In the genomic region with DNA sequence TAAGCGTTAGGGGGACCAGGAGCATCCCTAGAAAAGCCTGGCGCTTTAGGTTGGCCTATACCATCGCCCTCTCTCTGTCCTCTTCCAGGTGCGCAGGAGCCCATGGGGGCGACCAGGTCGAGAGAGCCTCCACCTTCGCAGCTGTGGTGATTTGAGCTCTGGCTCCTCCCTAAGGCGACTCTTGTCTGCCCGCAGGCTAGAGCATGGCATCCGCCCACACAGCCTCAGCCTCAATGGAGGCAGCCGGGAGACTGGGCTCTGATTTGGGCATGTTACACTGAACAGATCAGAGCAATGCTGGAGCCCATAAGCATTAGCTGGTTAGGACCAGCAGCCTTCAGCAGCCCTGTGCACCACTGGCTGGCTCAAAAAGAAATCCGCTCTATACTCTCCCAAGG, we compare ENCODE assay signal across 16 mouse cellular contexts. TPM values are rescaled to one million over a fixed set of nuclear protein-coding genes. Genes with fewer than 3 reads are reported as not detected.
DNase-seq lines count a peak whose midpoint lies in the region; ATAC-seq lines count a peak whose summit lies in the region.
"Had no signal": no experiment of that assay in that cellular context is flagged by ENCODE, and none has a peak within 500 bp of the region (broad histone marks: within the 10 kb centered on the region; RNA-seq: fewer than 3 reads in every experiment).

No protein-coding gene starts in this region.

- no peaks in the 10 kb centered on the region for H3K9me3 ChIP-seq in heart, embryonic 16.5 days (replicated peaks; ENCODE audit: control insufficient read depth, low read length)
- H3K9me3 ChIP-seq: limb, embryonic 13.5 days; megakaryocyte, embryonic 14.5 days had no signal

- ATAC-seq in heart, embryonic 16.5 days (replicated peaks; ENCODE audit: extremely low read depth, insufficient read depth, low FRiP score), result 0 out of 2 replicates have a peak, but pooled peaks have one; percentile 9

- H3K4me3 ChIP-seq in heart, embryonic 16.5 days (ENCODE audit: low read length), result peak overlapping the region; percentile 14; the same call in 1 of the 2 replicates
- H3K4me3 ChIP-seq: limb, embryonic 13.5 days had no signal

- H3K36me3 ChIP-seq in heart, embryonic 16.5 days (ENCODE audit: control insufficient read depth, insufficient read depth), result no peaks in the 10 kb centered on the region

- peak overlapping the region; percentile 34; the same call in 1 of the 2 replicates for H3K27ac ChIP-seq in heart, embryonic 16.5 days (ENCODE audit: low read length)
- H3K27ac ChIP-seq: limb, embryonic 13.5 days had no signal

- H3K27me3 ChIP-seq in heart, embryonic 16.5 days (ENCODE audit: control insufficient read depth, insufficient read depth, low read length), result no peaks in the 10 kb centered on the region
- H3K27me3 ChIP-seq: limb, embryonic 13.5 days; megakaryocyte, embryonic 14.5 days had no signal

- no peak overlapping the region; the same call in 1 of the 2 replicates for H3K4me2 ChIP-seq in heart, embryonic 16.5 days (ENCODE audit: low read depth, low read length)
- H3K4me2 ChIP-seq: limb, embryonic 13.5 days had no signal

- no peak for DNase-seq in heart, postnatal 14 days
- peak; percentile 19 for DNase-seq in urinary bladder, adult 2 months (ENCODE audit: low spot score)
- no peak for DNase-seq in urinary bladder, postnatal 14 days (ENCODE audit: low spot score)
- DNase-seq in naive thymus-derived CD4-positive, alpha-beta T cell, adult 2 months (ENCODE audit: low read depth), result peak; percentile 68
- peak; percentile 75 for DNase-seq in thymus, postnatal 4 days
- DNase-seq in urinary bladder, postnatal 10 days (ENCODE audit: low spot score), result no peak
- DNase-seq in cerebellum, adult 9-11 months, result no peak
- DNase-seq: adrenal gland, postnatal 14 days; cerebellum, adult 11 months; kidney, postnatal 10 days; lung, adult 2 months; right cerebral cortex, postnatal 25 days had no signal

- no peak overlapping the region for H3K9ac ChIP-seq in heart, embryonic 16.5 days (ENCODE audit: low read length)
- H3K9ac ChIP-seq: limb, embryonic 13.5 days had no signal

- H3K4me1 ChIP-seq in heart, embryonic 16.5 days (ENCODE audit: control insufficient read depth, insufficient read depth, low read length), result peaks cover 9% of the 10 kb centered on the region

- whole genome bisulfite sequencing in heart, embryonic 16.5 days, result 60% methylated on average over 12 of the region's 12 CpGs

- intact Hi-C loops in heart, postnatal 14 days (cut with DNase I), result no loop called here

RNA-seq across cellular contexts. Expression of a gene that starts 5.5 kb away (rescaled TPM):
- 17.7 TPM in 2 replicates for polyA plus RNA-seq in heart, embryonic 16.5 days (2015; fragmentation: Nextera tagmentation; extraction: Ambion mirVana)
- 1 to 10 TPM; 7.1 to 7.6 TPM for total RNA-seq in heart, postnatal 14 days (2021)
- polyA plus RNA-seq in urinary bladder, adult 2 months (2012; rRNA removed), result 32.9 and 42.3 TPM in 2 replicates

RNA-seq across cellular contexts. Expression of a gene that starts 11.2 kb away (rescaled TPM):
- 89.5 and 93.9 TPM in 2 replicates for polyA plus RNA-seq in heart, embryonic 16.5 days (2015; fragmentation: Nextera tagmentation; extraction: Ambion mirVana)
- 10 to 100 TPM; 47.2 to 48.7 TPM for total RNA-seq in heart, postnatal 14 days (2021)
- polyA plus RNA-seq in urinary bladder, adult 2 months (2012; rRNA removed), result 69.8 and 72.3 TPM in 2 replicates

RNA-seq across cellular contexts. Expression of a gene that starts 14.3 kb away (rescaled TPM):
- 33.2 and 33.3 TPM in 2 replicates for polyA plus RNA-seq in heart, embryonic 16.5 days (2015; fragmentation: Nextera tagmentation; extraction: Ambion mirVana)
- total RNA-seq in heart, postnatal 14 days (2021), result 10 to 100 TPM; 22.1 to 23.9 TPM
- 58.7 and 60.8 TPM in 2 replicates for polyA plus RNA-seq in urinary bladder, adult 2 months (2012; rRNA removed)

RNA-seq across cellular contexts. Expression of a gene that starts 23.9 kb away (rescaled TPM):
- 15.9 and 17.9 TPM in 2 replicates for polyA plus RNA-seq in heart, embryonic 16.5 days (2015; fragmentation: Nextera tagmentation; extraction: Ambion mirVana)
- total RNA-seq in heart, postnatal 14 days (2021), result 10 to 100 TPM; 23.3 to 23.6 TPM
- 73.9 and 89.8 TPM in 2 replicates for polyA plus RNA-seq in urinary bladder, adult 2 months (2012; rRNA removed)

RNA-seq across cellular contexts. Expression of a gene that starts 26.5 kb away (rescaled TPM):
- 24.0 TPM in 2 replicates for polyA plus RNA-seq in heart, embryonic 16.5 days (2015; fragmentation: Nextera tagmentation; extraction: Ambion mirVana)
- total RNA-seq in heart, postnatal 14 days (2021), result 10 to 100 TPM; 12.7 to 17.1 TPM
- 59.3 and 69.8 TPM in 2 replicates for polyA plus RNA-seq in urinary bladder, adult 2 months (2012; rRNA removed)
- total RNA-seq: hematopoietic stem cell, adult 5-6 weeks had no signal

Comparison
In these comparisons a context has a peak if more than half of its experiments do, and no peak if none do; other contexts are left out.
1. DNase-seq: peak in urinary bladder, adult 2 months (single experiment), naive thymus-derived CD4-positive, alpha-beta T cell, adult 2 months (single experiment) and thymus, postnatal 4 days (single experiment); none in heart, postnatal 14 days (0 of 2), urinary bladder, postnatal 14 days (single experiment), urinary bladder, postnatal 10 days (single experiment) and cerebellum, adult 9-11 months (single experiment).